Mouse (Mus musculus): ENCODE measurements around the gene Ank3. TPM values are rescaled to one million over a fixed set of nuclear protein-coding genes. Genes with fewer than 3 reads are reported as not detected.
"Not testable (repeated sequence)": the region's sequence is repeated elsewhere in the genome, so short reads cannot be mapped to it uniquely, and the experiment has no call there.

Gene Ank3
- total RNA-seq (2021): 100 to 1,000 TPM in 1 of 2 experiments, 10 to 100 TPM in 1; 84.5 to 114 TPM
- long read RNA-seq, experiment 1, partial matches to known transcripts: 7 of 55 reads
- long read RNA-seq, experiment 1, other reads (novel, unspliced or antisense): 47 of 55 reads
- long read RNA-seq, experiment 2, partial matches to known transcripts: 12 of 55 reads
- long read RNA-seq, experiment 2, other reads (novel, unspliced or antisense): 43 of 55 reads

DNA sequence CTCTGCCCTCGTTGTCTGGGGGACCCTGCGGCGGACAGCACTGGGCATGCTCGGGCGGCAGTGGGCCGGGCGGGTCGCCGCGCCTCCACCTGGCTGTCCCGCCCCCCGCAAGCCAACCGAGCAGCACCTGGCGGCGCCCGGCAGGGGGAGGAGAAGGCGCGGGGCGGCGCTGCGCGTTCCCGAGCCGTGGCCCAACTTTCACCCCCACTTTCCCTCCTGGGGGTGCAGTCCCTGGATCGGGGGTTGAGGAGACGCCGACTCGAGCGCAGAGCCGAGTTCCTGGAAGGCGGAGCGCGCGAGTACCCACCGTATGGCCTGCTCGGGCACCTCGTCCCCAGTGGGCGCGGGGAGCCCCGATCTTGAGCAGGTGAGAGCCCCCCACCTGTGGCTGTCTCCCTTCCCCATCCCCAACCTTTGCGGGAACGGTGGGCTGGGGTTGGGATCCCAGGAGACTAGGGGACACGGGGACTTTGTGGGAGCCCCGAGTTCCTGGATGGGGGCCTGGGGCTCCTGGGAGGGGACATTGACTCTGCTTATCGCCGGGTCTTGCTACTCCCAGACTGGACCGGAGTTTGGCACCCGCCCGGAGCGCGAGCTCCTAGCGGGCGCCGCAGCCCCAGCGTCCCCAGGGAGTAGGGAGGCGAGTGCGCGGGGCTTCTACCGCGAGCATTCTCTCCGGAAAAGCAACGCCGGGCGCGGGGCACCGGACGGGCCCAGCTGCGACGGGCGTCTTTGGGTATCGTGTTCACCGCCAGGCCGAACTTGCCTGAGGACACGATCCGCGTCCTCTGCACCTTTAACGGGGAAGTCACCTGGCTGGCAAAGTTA lies at the start of gene Ank3:
Ank3 (plus strand) TSS at position 11 of the 828 bp plus-strand sequence.
- no peak for DNase-seq

DNA sequence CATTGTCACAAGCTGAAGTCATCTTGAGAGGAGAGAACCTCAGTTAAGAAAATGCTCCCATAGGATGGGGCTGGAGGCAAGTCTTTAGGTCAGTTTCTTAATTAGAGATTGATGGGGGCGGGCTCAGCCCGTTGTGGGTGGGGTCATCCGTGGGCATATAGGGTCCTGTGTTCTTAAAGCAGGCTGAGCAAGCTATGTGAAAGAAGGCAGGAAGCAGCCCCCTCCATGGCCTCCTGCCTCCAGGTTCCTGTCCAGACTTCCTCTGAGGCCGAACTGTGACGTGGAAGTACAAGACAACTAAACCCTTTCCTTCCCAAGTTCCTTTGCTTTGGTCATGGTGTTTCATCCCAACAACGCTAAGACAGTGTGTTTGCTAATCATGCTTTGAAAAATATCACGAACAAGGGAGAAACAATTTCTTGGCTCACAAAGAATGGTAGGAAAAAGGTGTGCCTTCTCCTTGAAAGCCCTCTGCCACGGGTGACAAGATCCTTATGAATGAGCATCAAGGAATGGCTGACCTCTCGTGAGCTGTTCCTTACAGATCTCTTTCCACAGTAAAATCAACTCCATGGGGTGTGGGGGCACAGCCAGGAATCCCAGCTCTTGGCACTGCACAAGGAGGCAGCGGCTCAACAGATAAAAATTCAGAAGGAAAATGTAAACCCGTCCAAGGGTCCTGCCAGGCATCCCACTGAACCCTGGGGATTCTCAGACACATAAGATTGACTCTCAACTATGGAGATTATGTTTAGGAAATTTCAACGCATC lies 47.3 kb upstream of the Ank3 start:
- intact Hi-C loops (cut with DNase I): no loop called here
- no peak for DNase-seq

More for the DNA sequence above, at the start of gene Ank3:
- intact Hi-C loops (cut with DNase I): no loop called here

DNA sequence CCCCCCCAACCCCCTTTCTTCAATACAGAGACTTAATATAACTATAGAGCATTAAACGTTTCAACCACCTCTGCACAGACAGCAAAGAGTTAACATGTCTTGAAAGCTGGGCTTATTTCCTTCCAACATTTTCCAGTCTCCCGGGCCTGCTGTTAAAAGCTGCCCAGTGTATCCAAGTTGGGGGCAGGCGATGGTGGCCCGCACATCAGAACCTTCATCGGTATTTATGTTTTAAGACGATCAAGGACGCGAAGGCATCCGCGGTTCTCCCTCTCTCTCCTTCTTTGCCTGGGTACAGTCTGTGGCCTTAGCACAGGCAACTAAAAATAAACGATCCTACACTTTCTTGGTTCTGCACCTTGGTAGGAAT lies 46.7 kb upstream of the Ank3 start:
- intact Hi-C loops (cut with DNase I): no loop called here
- DNase-seq: no peak

DNA sequence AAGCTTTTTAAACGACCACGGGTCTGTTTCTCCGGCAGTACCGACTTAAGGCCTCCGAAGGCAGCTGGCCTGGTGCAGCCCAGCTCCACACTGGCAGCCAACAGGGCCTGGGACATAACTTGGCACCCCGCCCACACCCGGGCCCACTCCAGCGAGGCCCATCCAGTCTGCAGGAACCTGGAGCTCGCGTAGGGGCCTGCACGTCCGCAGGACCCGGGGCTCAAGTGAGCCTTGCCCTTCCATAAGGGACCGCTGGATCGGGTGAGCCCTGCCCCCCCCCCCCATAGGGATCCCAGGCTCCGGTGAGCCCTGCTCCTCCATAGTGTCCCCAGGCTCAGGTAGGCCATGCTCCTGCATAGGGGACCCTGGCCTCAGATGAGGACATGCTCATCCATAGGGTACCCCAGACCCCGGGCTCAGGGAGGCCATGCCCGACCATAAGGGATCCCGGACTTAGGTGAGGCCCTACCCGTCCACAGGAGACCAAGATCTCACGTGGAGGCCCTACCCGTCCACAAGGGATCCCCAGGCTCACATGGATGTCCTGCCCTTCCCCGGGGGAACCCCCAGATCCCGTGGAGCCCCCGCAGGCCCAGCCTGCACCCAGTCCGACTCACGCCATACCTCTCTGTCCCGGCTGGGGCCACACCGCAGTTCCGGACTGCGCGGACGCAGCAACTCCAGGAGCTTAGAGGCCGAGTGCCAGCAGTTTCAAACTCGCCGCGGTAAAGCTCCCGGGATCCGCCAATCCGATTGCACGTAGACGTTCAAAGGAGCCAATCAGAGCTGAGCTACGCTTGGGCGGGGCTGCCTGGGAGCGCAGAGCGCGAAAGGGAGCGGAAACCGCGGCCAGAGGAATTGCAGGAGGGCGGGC lies 46.1 kb upstream of the Ank3 start, which contains the start of gene Cdk1:
Cdk1 (minus strand) TSS at position 727 of the 874 bp plus-strand sequence.
- peak; percentile 93 to 95 for DNase-seq
- intact Hi-C loops (cut with DNase I): no loop called here

DNA sequence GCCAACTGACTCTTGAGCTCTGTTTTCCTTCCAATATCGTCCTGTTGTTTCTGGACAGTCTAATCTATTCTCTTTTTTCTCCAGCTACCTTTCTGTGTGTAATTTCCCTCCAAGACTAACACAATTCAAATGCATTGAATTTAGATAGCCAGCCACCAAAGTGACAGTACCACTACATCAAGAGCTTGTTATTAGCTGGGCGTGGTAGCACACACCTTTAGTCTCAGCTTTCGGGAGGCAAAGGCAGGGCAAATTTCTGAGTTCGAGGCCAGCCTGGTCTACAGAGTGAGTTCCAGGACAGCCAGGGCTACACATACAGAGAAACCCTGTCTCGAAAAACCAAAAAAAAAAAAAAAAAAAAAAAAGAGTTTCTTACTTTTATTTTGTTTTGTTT lies 45.5 kb upstream of the Ank3 start:
- intact Hi-C loops (cut with DNase I); DNase-seq: not testable (repeated sequence)

DNA sequence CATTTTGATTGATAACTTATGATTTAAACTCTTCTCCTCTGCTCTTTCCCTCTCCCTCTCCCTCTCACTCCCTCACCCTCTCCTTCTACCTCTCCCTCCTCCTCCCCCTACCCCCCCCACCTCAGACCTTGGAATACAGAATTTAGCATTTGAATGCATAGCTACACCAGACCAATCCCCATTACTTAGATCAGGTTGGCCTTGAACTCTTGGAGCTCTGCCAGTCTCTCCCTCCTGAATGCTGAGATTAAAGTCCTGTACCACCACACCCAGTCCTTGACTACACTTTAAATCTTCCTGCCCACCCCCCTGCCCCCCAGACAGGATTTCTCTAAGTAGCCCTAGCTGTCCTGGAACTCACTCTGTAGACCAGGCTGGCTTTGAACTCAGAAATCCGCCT lies 38.9 kb upstream of the Ank3 start:
- DNase-seq: no peak
- intact Hi-C loops (cut with DNase I): no loop called here

DNA sequence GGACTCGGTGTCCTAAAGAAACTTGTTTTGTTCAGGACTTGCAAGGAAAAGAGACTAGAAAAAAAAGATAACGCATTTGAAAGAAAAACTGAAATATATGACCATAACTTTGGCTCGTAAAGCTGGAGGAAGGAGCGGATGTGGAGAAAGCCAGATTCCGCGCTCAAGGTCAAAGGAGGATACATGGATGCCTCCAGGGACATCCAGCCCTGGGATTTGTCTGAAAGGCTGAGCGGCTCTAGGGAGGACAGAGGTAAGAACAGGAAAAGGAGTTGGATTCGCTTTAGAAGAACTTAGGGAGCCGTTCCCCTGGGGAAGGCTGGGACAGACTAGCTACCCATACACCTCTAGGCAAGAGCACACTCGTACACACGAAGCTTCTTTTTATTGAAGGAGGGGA lies 32.4 kb upstream of the Ank3 start:
- no peak for DNase-seq
- intact Hi-C loops (cut with DNase I): no loop called here

DNA sequence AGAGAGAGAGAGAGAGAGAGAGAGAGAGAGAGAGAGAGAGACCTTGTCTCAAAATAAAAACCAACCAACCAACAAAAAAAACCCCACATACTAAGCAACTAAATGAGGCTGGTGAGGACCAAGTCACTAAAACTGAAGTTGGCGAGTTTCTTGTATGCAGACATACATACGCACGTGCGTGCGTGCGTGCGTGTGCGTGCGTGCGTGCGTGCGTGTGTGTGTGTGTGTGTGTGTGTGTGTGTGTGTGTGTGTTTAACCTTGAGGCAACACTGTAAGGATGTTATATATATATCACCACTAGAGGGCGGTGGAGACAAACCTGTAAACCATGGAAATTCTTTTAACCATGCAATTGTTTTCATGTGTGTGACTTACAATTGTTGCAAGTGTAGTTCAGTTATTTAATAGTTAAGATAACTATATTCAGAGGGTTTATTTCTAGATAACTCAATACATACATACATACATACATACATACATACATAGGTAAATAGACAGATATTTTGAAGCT lies 31.6 kb upstream of the Ank3 start:
- intact Hi-C loops (cut with DNase I): no loop called here
- DNase-seq: no peak

DNA sequence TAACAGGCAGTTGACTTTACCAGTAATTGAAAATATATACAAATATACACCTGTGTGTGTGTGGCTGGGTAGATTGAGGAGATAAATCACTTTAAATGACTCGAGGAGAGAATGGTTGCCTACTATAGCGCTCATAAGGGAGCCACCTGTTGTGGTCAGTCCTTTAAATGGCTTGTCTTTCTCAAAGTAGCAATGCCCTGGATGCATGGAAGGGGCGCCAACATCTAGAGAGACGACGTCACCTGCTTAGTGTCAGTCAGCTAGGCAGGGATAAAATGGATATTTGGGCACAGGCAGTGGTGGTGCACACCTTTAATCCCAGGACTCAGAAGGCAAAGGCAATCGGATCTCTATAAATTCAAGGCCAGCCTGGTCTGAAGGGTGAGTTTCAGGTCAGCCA lies 29.3 kb upstream of the Ank3 start:
- DNase-seq: no peak
- intact Hi-C loops (cut with DNase I): no loop called here

DNA sequence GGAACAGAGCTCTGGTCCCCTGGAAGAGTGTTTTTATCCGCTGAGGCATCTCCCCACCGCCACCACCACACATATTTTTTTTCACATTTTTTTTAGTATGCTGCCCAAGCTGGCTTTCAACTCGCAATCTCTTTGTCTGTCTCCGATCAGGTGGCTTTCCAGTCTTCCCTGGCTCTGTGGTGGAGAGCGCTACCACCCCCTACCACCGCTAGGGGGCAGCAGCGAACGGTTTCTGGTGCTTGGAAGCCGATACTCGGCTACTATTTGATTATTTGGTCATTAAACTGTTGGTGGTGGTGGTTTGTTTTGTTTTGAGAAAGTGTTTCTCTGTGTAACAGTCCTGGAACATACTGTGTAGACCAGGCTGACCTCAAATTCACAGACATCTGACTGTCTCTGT lies 27.1 kb upstream of the Ank3 start:
- intact Hi-C loops (cut with DNase I): no loop called here
- no peak for DNase-seq

DNA sequence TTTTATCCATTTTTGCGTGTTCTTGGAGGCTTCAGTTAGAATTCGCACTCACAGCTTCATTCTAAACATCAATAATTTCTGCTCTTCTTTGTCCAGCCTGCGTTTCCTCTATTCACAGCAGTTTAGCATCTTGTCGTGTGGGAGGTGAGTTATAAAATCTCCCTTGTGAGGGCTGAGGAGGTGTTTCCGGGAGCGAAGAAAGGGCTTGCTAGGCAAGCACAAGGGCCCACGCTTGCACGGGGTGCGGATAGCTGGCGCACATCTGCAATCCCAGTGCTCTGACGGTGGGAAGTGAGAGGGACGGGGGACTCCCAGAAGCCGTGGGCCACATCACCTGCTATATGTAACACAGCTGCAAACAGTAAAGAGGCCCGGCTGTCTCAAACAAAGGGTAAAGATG lies 26.5 kb upstream of the Ank3 start:
- no peak for DNase-seq
- intact Hi-C loops (cut with DNase I): no loop called here

DNA sequence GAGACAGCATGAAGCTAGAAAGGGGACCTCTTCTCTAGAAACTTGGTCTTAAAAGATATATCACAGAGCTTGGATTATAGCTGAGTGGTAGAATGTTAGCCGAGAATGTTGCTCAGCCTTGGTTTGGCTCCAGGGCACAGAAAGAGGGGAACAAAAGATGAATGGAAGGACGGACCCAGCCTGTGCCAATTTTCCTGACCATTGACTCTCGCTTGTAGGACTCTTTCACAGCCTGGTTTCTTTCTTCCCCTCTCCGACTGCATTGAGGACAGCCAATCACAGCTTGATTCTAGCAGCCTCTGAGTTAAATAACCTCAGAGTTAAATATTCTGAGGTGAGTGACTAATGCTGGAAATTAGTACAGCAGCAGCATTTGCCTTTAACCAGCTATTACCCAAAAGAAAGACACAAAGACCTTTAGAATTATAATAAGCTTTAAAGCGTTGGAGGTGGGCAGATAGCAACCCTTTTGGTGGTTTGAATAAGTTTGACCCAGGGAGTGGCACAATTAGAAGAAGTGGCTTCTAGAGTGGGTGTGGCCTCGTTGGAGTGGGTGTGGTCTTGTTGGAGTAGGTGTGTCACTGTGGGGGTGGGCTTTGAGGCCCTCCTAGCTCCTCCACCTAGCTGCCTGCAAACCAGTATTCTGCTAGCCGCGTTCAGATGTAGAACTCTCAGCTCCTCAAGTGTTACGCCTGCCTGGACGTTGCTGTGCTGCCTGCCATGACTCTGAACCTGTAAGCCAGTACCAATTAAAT lies 24.6 kb upstream of the Ank3 start:
- intact Hi-C loops (cut with DNase I): no loop called here
- DNase-seq: no peak

DNA sequence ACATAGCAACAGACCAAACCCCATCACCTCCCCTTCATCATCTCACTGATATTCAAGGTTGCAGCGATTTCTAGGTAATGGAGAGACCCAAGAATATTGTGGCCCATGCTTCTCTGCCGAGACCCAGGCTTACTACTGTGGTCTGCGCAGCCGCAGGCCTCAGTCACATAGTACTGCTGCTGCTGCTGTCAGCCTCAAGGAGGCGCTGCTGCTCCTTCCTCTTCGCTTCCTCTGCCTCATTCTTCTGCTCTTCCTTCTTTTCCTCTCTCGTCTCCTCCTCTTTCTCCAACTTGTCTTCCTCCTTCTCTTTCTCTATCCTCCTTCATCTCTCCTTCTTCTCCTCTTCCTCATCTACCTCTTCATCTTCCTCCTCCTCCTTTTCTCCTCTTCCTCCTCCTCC lies 23.4 kb upstream of the Ank3 start:
- intact Hi-C loops (cut with DNase I): no loop called here
- no peak for DNase-seq

DNA sequence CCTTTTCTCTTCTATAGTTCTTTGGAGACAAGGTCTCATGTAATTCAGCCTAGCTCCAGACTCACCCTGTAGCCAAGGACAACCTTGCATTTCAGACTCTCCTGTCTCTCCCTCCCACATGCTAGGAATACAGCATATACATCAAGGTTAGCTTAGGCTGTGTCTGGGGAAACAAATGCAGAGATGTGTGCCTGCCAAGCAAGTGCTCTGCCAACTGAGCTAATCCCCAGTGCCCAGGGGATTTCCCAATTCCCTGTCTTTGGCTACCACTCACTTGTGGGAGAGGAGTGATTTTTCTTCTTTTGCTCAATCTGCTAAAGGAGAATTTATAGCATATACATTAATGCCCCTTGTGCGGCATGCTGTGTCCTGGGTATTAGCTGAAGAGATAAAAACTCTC lies 15.4 kb upstream of the Ank3 start:
- intact Hi-C loops (cut with DNase I): no loop called here
- no peak for DNase-seq

DNA sequence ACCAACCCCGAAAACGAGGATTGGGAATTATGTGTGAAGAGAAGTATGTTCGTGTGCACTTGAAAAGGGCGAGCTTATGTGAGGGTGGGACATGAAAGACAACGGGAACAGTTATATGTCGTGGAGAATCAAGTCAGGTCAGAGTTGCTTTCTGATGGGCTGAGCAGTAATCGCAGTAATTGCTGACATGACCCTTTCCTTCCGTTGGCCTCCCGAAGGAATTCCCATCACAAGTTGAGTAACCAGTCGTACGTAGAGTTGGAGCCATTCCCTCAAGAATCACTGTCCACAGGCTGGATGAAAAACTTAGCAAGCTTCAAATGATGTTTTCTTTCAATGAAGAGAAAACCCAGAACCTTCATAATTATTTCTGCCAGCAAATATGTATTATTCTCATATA lies 13.9 kb upstream of the Ank3 start:
- DNase-seq: no peak
- intact Hi-C loops (cut with DNase I): no loop called here

DNA sequence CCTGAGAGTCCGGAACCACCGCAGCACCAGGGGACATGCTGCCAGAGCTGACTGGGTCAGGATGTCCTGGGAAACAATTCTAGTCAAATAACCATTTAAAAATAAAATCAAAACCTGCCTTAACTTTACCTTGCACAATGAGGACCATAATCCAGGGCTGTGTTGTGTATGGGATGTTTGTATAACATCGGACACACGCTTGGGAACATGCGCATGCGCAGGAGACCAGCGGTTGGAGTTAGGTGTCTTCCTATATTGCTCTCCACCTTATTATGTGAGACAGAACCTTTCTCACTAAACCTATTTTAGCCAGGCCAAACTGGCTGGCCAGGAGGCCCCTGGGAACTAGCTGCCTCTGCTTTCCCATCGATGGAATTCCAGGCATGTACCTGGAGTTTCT lies 13.4 kb upstream of the Ank3 start:
- intact Hi-C loops (cut with DNase I): no loop called here

DNA sequence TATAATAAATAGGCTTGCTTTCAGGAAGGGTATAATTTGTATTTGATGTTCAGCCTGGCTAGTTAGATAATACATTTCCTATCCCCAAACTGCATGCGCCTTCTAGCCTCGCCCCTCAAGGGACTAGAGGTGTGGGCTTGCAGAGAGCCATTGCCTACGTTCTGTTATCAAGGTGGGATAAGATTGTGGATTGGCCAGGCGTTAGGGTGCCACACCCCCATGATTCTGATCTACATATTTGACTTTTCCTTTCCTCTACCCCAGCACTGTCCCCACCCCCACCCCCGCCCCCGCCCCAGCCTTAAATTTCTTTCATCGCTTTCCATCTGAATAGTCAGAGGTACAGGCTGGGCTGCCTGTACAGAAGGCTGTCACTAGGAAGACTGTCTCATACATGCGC lies 11.8 kb upstream of the Ank3 start:
- DNase-seq: no peak
- intact Hi-C loops (cut with DNase I): no loop called here

More for the DNA sequence above, 13.4 kb upstream of the Ank3 start:
- no peak for DNase-seq

DNA sequence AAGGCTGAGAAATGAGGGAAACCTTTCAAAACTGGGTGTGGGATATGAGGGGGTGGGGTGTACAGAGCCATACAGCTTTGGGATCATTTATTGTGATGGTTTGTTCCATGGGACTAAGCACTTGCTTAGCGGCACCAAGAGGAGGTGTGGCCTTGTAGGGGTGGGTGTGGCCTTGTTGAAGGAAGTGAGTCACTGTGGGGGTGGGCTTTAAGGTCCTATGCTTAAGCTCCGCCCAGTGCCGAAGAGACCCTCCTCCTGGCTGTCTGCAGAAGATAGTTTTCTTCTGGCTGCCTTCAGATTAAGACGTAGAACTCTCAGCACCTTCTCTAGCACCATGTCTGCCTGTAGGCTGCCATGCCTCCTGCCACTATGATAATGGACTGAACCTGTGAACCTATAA lies 9.1 kb upstream of the Ank3 start:
- intact Hi-C loops (cut with DNase I): no loop called here
- no peak for DNase-seq

DNA sequence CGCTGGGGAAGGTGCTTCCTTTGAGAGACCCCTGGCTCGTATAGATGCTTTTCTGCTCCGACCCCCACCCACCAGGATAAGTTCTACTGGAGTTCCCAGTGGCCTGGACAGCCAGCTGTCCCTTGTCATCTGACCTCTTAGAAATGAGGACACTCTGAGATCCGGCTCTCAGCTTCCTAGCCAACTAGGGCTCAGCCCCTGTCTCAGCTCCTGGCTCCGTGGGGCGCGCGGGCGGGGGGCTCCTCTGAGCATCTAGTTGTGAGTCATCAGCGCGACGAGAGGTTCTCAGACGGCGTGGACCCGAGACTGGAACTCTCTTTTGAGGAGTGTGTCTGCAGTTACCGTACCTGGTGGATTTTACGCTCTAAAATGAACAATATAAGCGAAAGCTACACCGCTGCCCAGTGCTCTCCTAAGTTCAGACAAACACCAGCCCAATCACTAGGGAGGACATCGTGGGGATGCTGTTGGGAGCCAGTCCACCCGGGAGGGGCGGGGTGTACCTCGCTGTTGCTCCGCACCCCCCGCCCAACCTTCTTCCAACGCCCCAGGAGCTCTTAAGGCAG lies 293 bp upstream of the Ank3 start:
- DNase-seq: no peak
- intact Hi-C loops (cut with DNase I): no loop called here
